Mouse (Mus musculus) bone marrow macrophage, adult 2 months (primary cell): ENCODE results near the gene Rexo5. TPM values are rescaled to one million over a fixed set of nuclear protein-coding genes. Genes with fewer than 3 reads are reported as not detected.
A peak's percentile ranks its signal among the peaks of the same experiment; 100 is the strongest.

ENCODE experiments used
- H3K27ac ChIP-seq: 2 replicates; pipeline ENCODE4 v1.5.1; 2012; ENCODE audit warnings: low read depth, low read length; ENCODE audit not compliant: insufficient read depth
- H3K4me1 ChIP-seq: 2 replicates; pipeline ENCODE4 v1.6.1; 2012; ENCODE audit warnings: low read length; ENCODE audit not compliant: control insufficient read depth, insufficient read depth
- H3K4me3 ChIP-seq: 2 replicates; pipeline ENCODE4 v1.5.1; 2012; ENCODE audit warnings: mild to moderate bottlenecking, low read length, moderate library complexity; ENCODE audit not compliant: insufficient read depth
- CTCF ChIP-seq: IDR thresholded peaks from 2 replicates; pipeline ENCODE4 v1.5.1; 2012; ENCODE audit warnings: low read depth, mild to moderate bottlenecking, low read length, moderate library complexity
- POLR2A ChIP-seq: IDR thresholded peaks from 2 replicates; pipeline ENCODE4 v1.6.1; 2012; ENCODE audit warnings: mild to moderate bottlenecking, low read depth, low read length, borderline replicate concordance
- polyA plus RNA-seq: library from polyadenylated mRNA; stranded (reverse); fragments of >200 nt; gene quantifications from 2 replicates; pipeline ENCODE4 v1.2.4, GENCODE M21; 2012; ENCODE audit not compliant: missing spikeins, insufficient read depth, insufficient read length

The Rexo5 gene
- polyA plus RNA-seq, 1 experiment = 27.5 TPM

DNA sequence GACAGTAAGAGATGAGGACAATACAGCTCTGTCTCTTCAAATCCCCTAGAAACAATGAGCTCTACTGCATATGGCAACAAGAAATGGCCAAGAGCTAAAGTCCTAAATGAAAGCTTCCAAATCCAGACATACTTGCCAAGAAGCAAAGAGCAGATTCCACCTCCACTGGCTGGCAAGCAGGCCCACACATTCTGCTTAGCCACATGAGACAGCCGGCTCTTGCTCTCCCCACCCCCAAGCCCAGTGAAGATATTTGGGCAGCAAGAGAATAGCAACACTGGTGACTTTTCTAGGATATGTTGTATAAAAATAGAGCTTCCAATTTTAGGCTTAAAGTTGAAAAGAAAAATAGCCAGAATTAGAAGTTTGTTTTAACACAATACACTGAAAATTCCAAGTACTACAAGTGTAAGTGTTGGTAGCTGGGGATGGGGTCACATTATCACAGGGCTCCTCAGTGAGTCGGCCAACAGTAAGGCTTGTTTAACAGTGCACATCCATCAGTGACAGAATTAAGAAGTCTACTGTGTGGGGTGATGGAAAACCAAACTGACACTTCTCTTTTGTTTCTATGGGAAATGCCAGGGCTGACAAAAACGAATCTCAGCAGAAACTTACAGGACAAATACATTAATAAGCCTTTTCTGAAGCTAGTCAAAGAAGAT, 82.1 kb downstream of the Rexo5 start:
- H3K4me3 ChIP-seq = no peak overlapping the region
- peaks cover 39% of the 10 kb centered on the region for H3K4me1 ChIP-seq
- no peak overlapping the region for H3K27ac ChIP-seq
- no peak for TF ChIP-seq POLR2A

DNA sequence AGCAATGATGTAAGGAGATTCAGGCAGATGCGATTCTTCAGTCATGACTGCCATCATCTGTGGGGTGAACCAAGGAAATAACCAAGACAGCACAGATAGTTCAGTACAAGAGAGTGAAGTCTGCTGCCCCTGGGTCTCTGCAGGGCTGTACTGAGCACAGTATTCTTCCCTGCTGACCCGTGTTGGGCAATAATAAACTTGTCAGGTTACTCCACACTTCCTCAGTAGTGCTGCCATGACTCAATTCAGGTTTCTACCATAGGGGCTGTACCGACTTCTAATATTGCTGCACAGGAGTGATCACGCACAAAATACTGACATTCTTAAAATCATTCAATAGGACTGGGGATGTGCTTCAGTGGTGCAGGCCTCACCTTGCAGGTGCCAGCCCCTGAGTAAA, 85.4 kb downstream of the Rexo5 start:
- H3K4me3 ChIP-seq = no peak overlapping the region
- H3K27ac ChIP-seq = peak overlapping the region; percentile 52
- peaks cover 38% of the 10 kb centered on the region for H3K4me1 ChIP-seq
- TF ChIP-seq POLR2A = no peak
- no peak for TF ChIP-seq CTCF

DNA sequence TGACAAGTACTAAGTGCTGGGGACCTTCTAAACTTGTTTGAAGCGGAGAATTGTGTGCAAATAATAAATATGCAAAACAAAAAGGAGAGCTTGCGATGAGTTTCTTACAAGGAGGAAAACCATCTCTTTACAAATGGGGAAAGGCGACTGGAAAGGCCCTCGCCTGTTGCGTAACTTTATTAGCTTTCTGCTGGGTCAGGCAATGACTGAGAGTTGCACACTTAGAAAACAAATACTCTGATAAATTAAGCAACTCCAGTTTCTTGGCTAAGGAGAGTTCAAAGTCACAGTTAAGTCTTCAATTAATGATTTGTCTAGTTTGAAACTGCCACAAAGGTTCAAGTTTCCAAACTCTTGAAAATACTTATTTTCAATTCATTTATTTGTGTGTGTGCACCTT, 86.5 kb downstream of the Rexo5 start:
- H3K27ac ChIP-seq = peak overlapping the region; percentile 88
- TF ChIP-seq CTCF (no peak), POLR2A (no peak)
- H3K4me1 ChIP-seq = peaks cover 41% of the 10 kb centered on the region
- no peak overlapping the region for H3K4me3 ChIP-seq

DNA sequence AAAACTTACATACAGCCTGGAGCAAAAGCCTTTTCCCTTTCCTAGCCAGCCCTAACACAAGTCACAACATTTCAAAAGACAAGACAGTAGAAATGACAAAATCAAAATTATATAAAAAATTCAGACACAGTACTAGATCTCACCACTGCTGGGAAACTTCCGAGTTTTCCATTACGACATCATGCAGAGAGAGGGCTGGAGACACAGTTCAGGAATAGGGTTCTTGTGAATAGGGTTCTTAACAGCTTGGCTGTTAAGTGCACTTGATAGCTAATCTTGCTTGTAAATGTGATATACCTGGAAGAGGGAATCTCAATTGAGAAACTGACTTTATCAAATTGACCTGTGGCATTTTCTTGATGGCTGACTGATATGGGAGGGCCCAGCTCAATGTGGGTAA, 87.4 kb downstream of the Rexo5 start:
- TF ChIP-seq CTCF (no peak), POLR2A (no peak)
- Histone ChIP-seq H3K4me3 (no peak overlapping the region), H3K27ac (peak overlapping the region; percentile 6; the same call in 1 of the 2 replicates), H3K4me1 (peaks cover 42% of the 10 kb centered on the region)

DNA sequence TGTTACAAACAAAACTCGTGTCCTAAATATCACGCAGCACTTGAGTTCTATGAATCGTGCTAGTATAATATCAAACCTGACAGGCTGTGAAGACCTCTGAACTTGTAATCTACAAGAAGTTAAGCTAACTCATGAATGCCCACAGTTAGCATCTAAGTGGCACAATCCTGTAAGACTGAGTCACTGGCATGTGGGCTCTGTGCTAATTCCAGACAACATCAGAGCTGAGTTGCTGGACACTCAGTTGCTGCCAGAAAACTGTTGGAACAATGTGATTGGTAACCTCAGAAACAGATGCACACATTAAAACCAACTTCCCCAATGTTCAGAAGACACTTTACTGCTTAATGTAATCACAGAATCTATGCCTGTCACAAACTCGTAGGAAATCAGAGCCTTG, 94.1 kb downstream of the Rexo5 start:
- no peak for TF ChIP-seq CTCF
- no peak for TF ChIP-seq POLR2A
- H3K27ac ChIP-seq = peak overlapping the region; percentile 85
- no peak overlapping the region for H3K4me3 ChIP-seq
- peaks cover 36% of the 10 kb centered on the region for H3K4me1 ChIP-seq

DNA sequence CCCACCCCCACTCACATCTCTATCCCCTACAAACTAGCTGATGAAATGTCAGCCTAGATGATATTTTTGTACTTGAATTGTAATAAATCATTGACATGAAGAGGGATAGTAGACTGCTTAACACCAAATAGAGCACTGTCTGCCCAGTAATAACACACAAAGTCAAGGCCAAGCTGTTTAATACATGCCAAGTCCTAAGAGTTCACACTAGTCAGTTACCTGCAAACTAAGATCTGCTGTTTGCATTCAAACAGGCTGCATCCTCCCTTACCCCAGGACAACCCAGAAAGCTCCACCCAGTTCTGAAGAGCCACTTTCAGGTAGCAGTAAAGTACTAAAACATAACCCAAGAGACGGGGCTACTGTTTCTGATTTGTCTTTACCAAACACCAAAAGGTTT, 98.4 kb downstream of the Rexo5 start:
- no peak for TF ChIP-seq POLR2A
- TF ChIP-seq CTCF = no peak
- Histone ChIP-seq H3K4me1 (peaks cover 37% of the 10 kb centered on the region), H3K27ac (no peak overlapping the region), H3K4me3 (no peak overlapping the region)

DNA sequence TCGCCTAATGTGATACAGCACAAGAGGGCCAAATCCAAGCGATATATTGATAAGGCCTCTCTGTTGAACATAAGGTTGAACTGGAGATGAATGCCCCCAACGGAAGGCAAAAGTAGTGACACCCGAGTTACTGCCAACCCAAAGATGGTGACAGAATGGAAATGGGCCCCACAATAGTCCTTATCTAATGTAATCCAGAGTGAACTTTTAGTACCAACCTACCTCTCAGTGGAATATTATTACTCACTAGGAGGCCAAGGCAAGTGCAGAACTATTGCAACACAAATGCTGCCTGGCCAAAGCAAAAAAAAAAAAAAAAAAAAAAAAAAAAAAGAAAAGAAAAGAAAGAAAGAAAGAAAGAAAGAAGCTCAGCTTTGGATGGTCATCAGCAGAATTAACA, 98.9 kb downstream of the Rexo5 start:
- H3K4me3 ChIP-seq = no peak overlapping the region
- no peak overlapping the region for H3K27ac ChIP-seq
- H3K4me1 ChIP-seq = peaks cover 31% of the 10 kb centered on the region
- TF ChIP-seq POLR2A (no peak), CTCF (no peak)

DNA sequence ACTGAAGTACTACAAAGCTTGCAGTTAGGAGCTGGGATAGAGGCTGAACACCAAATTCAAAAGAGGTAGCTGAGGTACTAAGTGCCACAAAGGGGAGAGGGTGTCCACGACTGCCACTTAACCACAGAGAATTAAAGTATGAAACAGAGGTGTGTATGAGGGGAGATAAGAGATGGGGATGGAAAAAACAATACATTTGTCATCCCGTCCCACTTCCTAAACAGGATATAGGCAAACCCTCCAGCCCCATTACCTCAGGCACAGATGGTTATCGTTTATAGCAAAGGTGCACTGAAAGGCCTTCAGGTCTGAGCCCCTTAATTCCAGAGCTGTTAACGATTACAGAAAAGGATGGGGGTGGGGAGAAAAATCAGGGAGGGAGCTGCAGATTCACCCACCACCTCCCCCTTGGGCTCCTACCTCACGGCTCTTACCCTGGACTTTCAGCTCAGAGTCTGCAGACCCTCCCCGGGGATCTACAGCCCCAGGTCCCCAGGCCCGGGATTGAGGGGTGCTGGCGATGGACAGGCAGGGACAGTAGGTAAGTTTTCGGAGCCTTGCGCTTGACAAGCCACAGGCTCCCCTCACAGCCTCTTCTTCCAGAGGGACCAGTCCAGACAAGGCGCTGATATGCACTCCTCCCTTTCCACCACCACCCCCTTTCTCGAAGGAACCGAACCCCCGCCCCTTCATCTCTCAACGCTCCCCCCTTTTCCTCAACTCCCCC, 101.2 kb downstream of the Rexo5 start:
- Histone ChIP-seq H3K4me1 (peaks cover 36% of the 10 kb centered on the region), H3K4me3 (peak overlapping the region; percentile 73), H3K27ac (no peak overlapping the region)
- TF ChIP-seq POLR2A (no peak), CTCF (no peak)

DNA sequence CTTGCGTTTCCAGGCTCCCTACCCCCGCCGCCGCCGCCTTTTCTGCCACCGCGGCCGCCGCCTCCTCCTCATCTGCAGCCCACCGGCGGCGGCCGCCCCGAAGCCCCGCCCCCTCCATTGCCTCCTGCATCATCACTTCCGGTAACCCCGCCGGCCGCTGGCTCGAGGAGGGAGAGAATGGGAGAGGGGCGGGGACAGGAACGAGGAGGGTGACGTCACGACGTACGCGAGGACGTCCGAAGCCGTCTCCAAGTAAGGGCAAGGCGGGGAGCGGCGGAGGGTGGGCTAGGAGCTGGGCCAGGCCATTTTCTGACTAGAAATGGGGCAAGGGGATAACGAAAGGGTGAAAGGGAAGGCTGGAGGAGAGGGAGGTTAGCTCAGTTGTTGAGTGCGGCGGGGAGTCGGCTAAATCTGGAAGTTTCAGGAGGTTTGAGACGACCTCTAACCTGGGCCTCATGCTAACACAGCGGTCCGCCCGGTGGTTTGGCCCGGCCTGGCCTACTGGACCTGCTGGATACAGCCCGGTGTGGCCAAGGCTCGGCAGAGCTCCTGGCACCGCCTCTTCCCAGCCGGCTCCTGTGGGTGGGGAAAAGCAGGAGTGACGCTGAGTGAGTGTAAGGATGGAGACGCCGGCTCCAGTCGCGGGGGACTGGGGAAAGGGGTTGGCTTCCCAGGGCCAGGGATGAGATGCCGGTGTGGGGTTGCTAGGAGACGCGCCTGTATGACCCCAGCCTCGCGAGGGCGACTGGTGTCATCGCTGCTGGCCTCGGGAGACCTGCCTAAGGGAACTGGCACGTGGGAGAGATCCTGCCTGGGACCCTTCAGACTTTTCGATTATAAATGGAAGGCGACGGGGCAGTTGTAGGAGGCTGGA, 102.1 kb downstream of the Rexo5 start, which contains the start of the genes Lyrm1 and Dcun1d3:
Lyrm1 (plus strand) TSS at position 223 of the 874 bp plus-strand sequence.
Dcun1d3 (minus strand) TSS at position 660 of the 874 bp plus-strand sequence.
- Histone ChIP-seq H3K27ac (peak within 1 kb of the TSS; percentile 71), H3K4me1 (peaks cover 30% of the 10 kb centered on the region), H3K4me3 (peak within 1 kb of the TSS; percentile 73)
- TF ChIP-seq POLR2A (no peak), CTCF (no peak)
